Mouse (Mus musculus) embryonic fibroblast, embryonic 13.5 days (primary cell): ENCODE data around the gene Enpp7.

Experiments used
- CTCF ChIP-seq: IDR thresholded peaks from 2 replicates; pipeline ENCODE4 v1.5.1; 2011; ENCODE audit warnings: mild to moderate bottlenecking, control low read depth, low read length, moderate library complexity, borderline replicate concordance; ENCODE audit not compliant: insufficient read depth
- POLR2A ChIP-seq: IDR thresholded peaks from 2 replicates; pipeline ENCODE4 v1.6.1; 2011; ENCODE audit warnings: low read depth, mild to moderate bottlenecking, control low read depth, low read length, moderate library complexity

DNA sequence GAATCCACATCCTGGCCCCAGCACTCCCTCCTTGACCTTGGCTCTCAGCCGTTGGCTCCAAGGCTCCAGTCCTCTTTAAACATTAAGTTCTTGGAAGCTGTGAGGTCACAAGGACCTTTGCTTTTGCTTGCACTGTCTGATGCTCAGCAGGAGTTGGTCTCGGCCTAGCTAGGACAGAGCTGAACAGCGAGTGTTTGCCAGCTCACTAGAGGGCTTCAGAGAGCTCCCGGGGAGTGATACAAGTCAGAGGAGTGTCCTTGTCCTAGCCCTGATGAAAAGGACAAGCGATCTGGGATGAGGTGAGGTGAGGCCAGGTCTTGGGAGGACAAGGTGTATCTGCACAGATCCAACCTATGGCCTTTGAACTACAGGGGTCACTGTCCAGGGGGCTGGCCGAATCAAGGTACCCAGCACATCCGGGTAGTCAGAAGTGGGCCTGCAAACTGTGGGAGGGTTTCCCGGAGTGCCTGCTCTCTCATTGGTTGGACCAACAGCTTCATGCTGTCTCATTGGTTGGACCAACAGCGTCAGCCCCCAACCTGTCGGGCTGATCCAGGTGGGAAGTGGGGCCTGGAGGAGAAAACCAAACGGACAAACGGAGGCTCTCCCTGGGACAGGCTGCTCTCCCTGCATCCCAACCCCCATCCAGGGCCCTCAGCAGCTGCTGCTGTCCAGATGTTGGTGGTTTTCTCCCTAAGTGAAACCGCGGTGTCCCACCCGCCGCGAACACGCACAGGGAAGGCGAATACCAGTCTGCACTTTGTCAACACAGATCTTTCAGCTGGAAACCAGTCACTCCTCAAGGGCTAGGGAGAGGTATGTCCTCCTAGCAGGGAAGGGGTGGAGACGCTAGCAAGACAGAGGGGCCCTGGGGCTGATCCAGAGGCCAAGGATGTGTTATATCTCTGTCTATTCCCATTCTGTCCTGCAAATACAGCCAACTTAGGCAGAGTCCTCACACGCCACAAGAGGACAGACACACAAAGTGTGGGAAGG, 19.8 kb downstream of the Enpp7 start:
- no peak for TF ChIP-seq POLR2A
- no peak for TF ChIP-seq CTCF
